Mouse (Mus musculus) spleen, adult 2 months (tissue): Measurements from ENCODE around the gene Trpc4ap.

Experiments used
- CTCF ChIP-seq: fragments of 200-500 bp; IDR thresholded peaks from 2 replicates; pipeline ENCODE4 v1.5.1; 2011; ENCODE audit warnings: mild to moderate bottlenecking, inconsistent platforms; ENCODE audit not compliant: insufficient read depth, insufficient read length, insufficient replicate concordance; ENCODE audit errors: extremely low read depth
- POLR2A ChIP-seq: fragments of 200-500 bp; IDR thresholded peaks from 2 replicates; pipeline ENCODE4 v1.6.1; 2011; ENCODE audit warnings: low read depth, low read length, inconsistent platforms

DNA sequence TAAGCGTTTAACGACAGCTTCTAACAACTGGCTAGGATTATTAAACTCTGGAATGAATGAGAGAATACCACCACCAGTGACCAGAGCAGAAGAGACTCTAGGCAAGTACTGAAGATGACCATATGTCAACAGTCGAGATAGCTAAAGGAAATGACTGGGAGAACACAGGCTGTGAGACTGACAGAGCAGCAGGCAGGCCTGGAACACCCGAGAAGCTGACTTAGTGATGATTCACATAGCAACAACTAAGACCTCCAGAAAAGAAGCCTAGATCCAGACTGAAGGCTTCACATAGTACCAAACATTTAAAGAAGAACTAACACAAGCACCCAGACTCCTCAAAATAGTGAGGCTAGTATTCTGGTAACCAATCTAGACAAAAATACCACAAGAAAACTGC, 17.1 kb downstream of the Trpc4ap start:
- TF ChIP-seq CTCF (no peak), POLR2A (no peak)
